Mouse (Mus musculus): ENCODE data around the gene Gzmd. TPM values are rescaled to one million over a fixed set of nuclear protein-coding genes. Genes with fewer than 3 reads are reported as not detected.
"Not testable (repeated sequence)": the region's sequence is repeated elsewhere in the genome, so short reads cannot be mapped to it uniquely, and the experiment has no call there.

Gene Gzmd
- polyA plus RNA-seq, 1 experiment from 2014 or later: not detected

GRCm38 (mm10) chr14:56133675-56134074 is 1.3 kb upstream of the Gzmd start:
- H3K9ac ChIP-seq (ENCODE audit: low read depth, low read length); H3K4me1 ChIP-seq (ENCODE audit: control insufficient read depth, insufficient read depth, low read length); H3K4me3 ChIP-seq (ENCODE audit: low read depth, low read length); H3K27me3 ChIP-seq (ENCODE audit: control insufficient read depth, insufficient read depth, low read length); ATAC-seq (replicated peaks; ENCODE audit: insufficient number of reproducible peaks, low FRiP score, low TSS enrichment); H3K27ac ChIP-seq (ENCODE audit: low read depth, low read length); H3K4me2 ChIP-seq; H3K36me3 ChIP-seq (ENCODE audit: control insufficient read depth, insufficient read depth, low read length); H3K9me3 ChIP-seq (replicated peaks; ENCODE audit: control insufficient read depth, low read length): not testable (repeated sequence)
- whole genome bisulfite sequencing (ENCODE audit: insufficient replicate concordance): 74% methylated on average over 1 of the region's 1 CpGs

GRCm38 (mm10) chr14:56128341-56128740 is 4.1 kb downstream of the Gzmd start:
- Histone ChIP-seq H3K9ac (ENCODE audit: low read depth, low read length) (no peak overlapping the region), H3K4me2 (no peak overlapping the region), H3K36me3 (ENCODE audit: control insufficient read depth, insufficient read depth, low read length) (no peaks in the 10 kb centered on the region), H3K9me3 (replicated peaks; ENCODE audit: control insufficient read depth, low read length) (no peaks in the 10 kb centered on the region), H3K4me3 (ENCODE audit: low read depth, low read length) (no peak overlapping the region), H3K27me3 (ENCODE audit: control insufficient read depth, insufficient read depth, low read length) (no peaks in the 10 kb centered on the region), H3K4me1 (ENCODE audit: control insufficient read depth, insufficient read depth, low read length) (no peaks in the 10 kb centered on the region), H3K27ac (ENCODE audit: low read depth, low read length) (no peak overlapping the region)
- 38% methylated on average over 3 of the region's 3 CpGs for WGBS (ENCODE audit: insufficient replicate concordance)
- ATAC-seq (replicated peaks; ENCODE audit: insufficient number of reproducible peaks, low FRiP score, low TSS enrichment): no peak

GRCm38 (mm10) chr14:56123516-56123915 is 8.9 kb downstream of the Gzmd start:
- WGBS (ENCODE audit: insufficient replicate concordance): 81% methylated on average over 3 of the region's 3 CpGs
- no peaks in the 10 kb centered on the region for H3K9me3 ChIP-seq (replicated peaks; ENCODE audit: control insufficient read depth, low read length)
- H3K4me2 ChIP-seq: no peak overlapping the region
- H3K9ac ChIP-seq (ENCODE audit: low read depth, low read length): no peak overlapping the region
- H3K36me3 ChIP-seq (ENCODE audit: control insufficient read depth, insufficient read depth, low read length): no peaks in the 10 kb centered on the region
- no peaks in the 10 kb centered on the region for H3K27me3 ChIP-seq (ENCODE audit: control insufficient read depth, insufficient read depth, low read length)
- no peak for ATAC-seq (replicated peaks; ENCODE audit: insufficient number of reproducible peaks, low FRiP score, low TSS enrichment)
- H3K4me3 ChIP-seq (ENCODE audit: low read depth, low read length): no peak overlapping the region
- H3K27ac ChIP-seq (ENCODE audit: low read depth, low read length): no peak overlapping the region
- H3K4me1 ChIP-seq (ENCODE audit: control insufficient read depth, insufficient read depth, low read length): no peaks in the 10 kb centered on the region

- Histone ChIP-seq H3K27ac (ENCODE audit: low read depth, low read length) (no peak within 1 kb of the TSS), H3K9me3 (replicated peaks; ENCODE audit: control insufficient read depth, low read length) (no peaks in the 10 kb centered on the region), H3K36me3 (ENCODE audit: control insufficient read depth, insufficient read depth, low read length) (no peaks in the 10 kb centered on the region), H3K4me2 (no peak within 1 kb of the TSS), H3K27me3 (ENCODE audit: control insufficient read depth, insufficient read depth, low read length) (no peaks in the 10 kb centered on the region), H3K4me3 (ENCODE audit: low read depth, low read length) (no peak within 1 kb of the TSS), H3K4me1 (ENCODE audit: control insufficient read depth, insufficient read depth, low read length) (no peaks in the 10 kb centered on the region), H3K9ac (ENCODE audit: low read depth, low read length) (no peak within 1 kb of the TSS)
- no peak for ATAC-seq (replicated peaks; ENCODE audit: insufficient number of reproducible peaks, low FRiP score, low TSS enrichment)
Measured at GRCm38 (mm10) chr14:56120525-56120924, 11.9 kb downstream of the Gzmd start, which contains the start of gene Gzme. TSS of gene Gzme (minus strand) at chr14:56120625.

GRCm38 (mm10) chr14:56115531-56116310 is 16.7 kb downstream of the Gzmd start:
- H3K4me2 ChIP-seq; H3K9me3 ChIP-seq (replicated peaks; ENCODE audit: control insufficient read depth, low read length); H3K4me3 ChIP-seq (ENCODE audit: low read depth, low read length); ATAC-seq (replicated peaks; ENCODE audit: insufficient number of reproducible peaks, low FRiP score, low TSS enrichment); H3K9ac ChIP-seq (ENCODE audit: low read depth, low read length); H3K27me3 ChIP-seq (ENCODE audit: control insufficient read depth, insufficient read depth, low read length); H3K4me1 ChIP-seq (ENCODE audit: control insufficient read depth, insufficient read depth, low read length); H3K27ac ChIP-seq (ENCODE audit: low read depth, low read length); H3K36me3 ChIP-seq (ENCODE audit: control insufficient read depth, insufficient read depth, low read length): not testable (repeated sequence)
- WGBS (ENCODE audit: insufficient replicate concordance): 82% methylated on average over 33 of the region's 33 CpGs

GRCm38 (mm10) chr14:56105447-56106180 is 26.8 kb downstream of the Gzmd start:
- no peak overlapping the region for H3K27ac ChIP-seq (ENCODE audit: low read depth, low read length)
- H3K4me2 ChIP-seq: no peak overlapping the region
- no peak overlapping the region for H3K9ac ChIP-seq (ENCODE audit: low read depth, low read length)
- H3K4me1 ChIP-seq (ENCODE audit: control insufficient read depth, insufficient read depth, low read length): no peaks in the 10 kb centered on the region
- ATAC-seq (replicated peaks; ENCODE audit: insufficient number of reproducible peaks, low FRiP score, low TSS enrichment): no peak
- WGBS (ENCODE audit: insufficient replicate concordance): 68% methylated on average over 13 of the region's 13 CpGs
- no peak overlapping the region for H3K4me3 ChIP-seq (ENCODE audit: low read depth, low read length)
- H3K27me3 ChIP-seq (ENCODE audit: control insufficient read depth, insufficient read depth, low read length): no peaks in the 10 kb centered on the region
- no peaks in the 10 kb centered on the region for H3K36me3 ChIP-seq (ENCODE audit: control insufficient read depth, insufficient read depth, low read length)
- H3K9me3 ChIP-seq (replicated peaks; ENCODE audit: control insufficient read depth, low read length): no peaks in the 10 kb centered on the region

- Histone ChIP-seq H3K36me3 (ENCODE audit: control insufficient read depth, insufficient read depth, low read length) (no peaks in the 10 kb centered on the region), H3K9ac (ENCODE audit: low read depth, low read length) (no peak overlapping the region), H3K4me1 (ENCODE audit: control insufficient read depth, insufficient read depth, low read length) (no peaks in the 10 kb centered on the region), H3K27me3 (ENCODE audit: control insufficient read depth, insufficient read depth, low read length) (no peaks in the 10 kb centered on the region), H3K9me3 (replicated peaks; ENCODE audit: control insufficient read depth, low read length) (no peaks in the 10 kb centered on the region), H3K4me2 (no peak overlapping the region), H3K27ac (ENCODE audit: low read depth, low read length) (no peak overlapping the region), H3K4me3 (ENCODE audit: low read depth, low read length) (no peak overlapping the region)
- ATAC-seq (replicated peaks; ENCODE audit: insufficient number of reproducible peaks, low FRiP score, low TSS enrichment): no peak
- WGBS (ENCODE audit: insufficient replicate concordance): 70% methylated on average over 5 of the region's 5 CpGs
Measured at GRCm38 (mm10) chr14:56105016-56105415, 27.4 kb downstream of the Gzmd start.

- Histone ChIP-seq H3K36me3 (ENCODE audit: control insufficient read depth, insufficient read depth, low read length) (no peaks in the 10 kb centered on the region), H3K4me1 (ENCODE audit: control insufficient read depth, insufficient read depth, low read length) (no peaks in the 10 kb centered on the region), H3K9ac (ENCODE audit: low read depth, low read length) (no peak overlapping the region), H3K27me3 (ENCODE audit: control insufficient read depth, insufficient read depth, low read length) (no peaks in the 10 kb centered on the region), H3K9me3 (replicated peaks; ENCODE audit: control insufficient read depth, low read length) (no peaks in the 10 kb centered on the region), H3K4me3 (ENCODE audit: low read depth, low read length) (no peak overlapping the region), H3K4me2 (no peak overlapping the region), H3K27ac (ENCODE audit: low read depth, low read length) (no peak overlapping the region)
- ATAC-seq (replicated peaks; ENCODE audit: insufficient number of reproducible peaks, low FRiP score, low TSS enrichment): no peak
- WGBS (ENCODE audit: insufficient replicate concordance): 71% methylated on average over 3 of the region's 3 CpGs
Measured at GRCm38 (mm10) chr14:56103452-56103851, 29.0 kb downstream of the Gzmd start.

All from heart, embryonic 11.5 days (tissue).